Mouse (Mus musculus): ENCODE results near the gene Plbd1. TPM values are rescaled to one million over a fixed set of nuclear protein-coding genes. Genes with fewer than 3 reads are reported as not detected.

Gene Plbd1
- polyA plus RNA-seq, 1 experiment from 2014 or later, result 0.43 TPM

DNA sequence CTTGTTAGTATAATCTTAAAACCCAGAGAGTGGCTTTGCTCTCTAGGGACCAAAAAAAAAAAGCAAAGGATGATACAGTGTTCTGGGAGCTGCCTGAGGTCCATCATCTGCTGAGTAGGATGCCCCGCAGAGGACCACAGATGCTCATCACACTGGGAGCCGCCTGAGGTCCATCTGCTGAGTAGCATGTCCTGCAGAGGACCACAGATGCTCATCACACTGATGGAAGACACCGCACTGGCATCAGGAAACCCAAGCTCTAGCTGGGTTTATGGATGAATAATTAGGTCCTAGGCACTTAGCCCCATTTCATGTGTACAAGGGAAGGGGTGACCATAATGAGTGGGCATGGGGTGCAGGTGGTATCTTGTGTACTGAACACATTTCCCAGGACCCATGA lies 47.6 kb downstream of the Plbd1 start:
- Histone ChIP-seq H3K36me3 (ENCODE audit: control insufficient read depth, insufficient read depth, low read length) (peaks cover 17% of the 10 kb centered on the region), H3K9ac (ENCODE audit: low read length) (no peak overlapping the region), H3K4me2 (ENCODE audit: low read length) (no peak overlapping the region), H3K4me1 (ENCODE audit: control insufficient read depth, insufficient read depth, low read length) (no peaks in the 10 kb centered on the region), H3K27me3 (replicated peaks; ENCODE audit: control insufficient read depth, insufficient read depth, low read length) (no peaks in the 10 kb centered on the region), H3K4me3 (ENCODE audit: low read depth, low read length) (no peak overlapping the region), H3K9me3 (replicated peaks; ENCODE audit: control insufficient read depth, low read length) (no peaks in the 10 kb centered on the region), H3K27ac (ENCODE audit: low read depth, low read length) (no peak overlapping the region)
- 90% methylated on average over 3 of the region's 3 CpGs for WGBS
- DNase-seq (ENCODE audit: low spot score) (no peak), ATAC-seq (no peak)

DNA sequence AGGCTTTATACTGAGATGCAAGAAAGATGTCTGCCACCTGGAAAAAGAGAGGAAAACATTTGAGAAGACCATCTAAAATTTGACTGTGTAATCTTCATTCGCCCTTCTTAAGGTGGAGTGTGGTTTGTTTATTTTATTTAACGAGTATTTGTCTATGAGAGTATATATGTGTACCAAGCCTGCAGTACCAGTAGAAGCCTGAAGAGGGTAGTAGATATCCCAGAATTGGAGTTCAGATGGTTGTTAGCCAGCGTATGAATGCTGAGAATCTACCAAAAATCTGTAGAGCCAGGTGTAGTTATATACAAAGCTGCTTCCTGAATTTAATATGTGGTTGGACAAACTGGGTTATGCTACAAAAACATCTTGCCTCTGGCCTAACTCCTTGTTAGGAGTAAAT lies 49.4 kb downstream of the Plbd1 start:
- Histone ChIP-seq H3K9ac (ENCODE audit: low read length) (no peak overlapping the region), H3K4me3 (ENCODE audit: low read depth, low read length) (no peak overlapping the region), H3K4me1 (ENCODE audit: control insufficient read depth, insufficient read depth, low read length) (no peaks in the 10 kb centered on the region), H3K27me3 (replicated peaks; ENCODE audit: control insufficient read depth, insufficient read depth, low read length) (no peaks in the 10 kb centered on the region), H3K4me2 (ENCODE audit: low read length) (no peak overlapping the region), H3K9me3 (replicated peaks; ENCODE audit: control insufficient read depth, low read length) (no peaks in the 10 kb centered on the region), H3K27ac (ENCODE audit: low read depth, low read length) (no peak overlapping the region), H3K36me3 (ENCODE audit: control insufficient read depth, insufficient read depth, low read length) (peaks cover 33% of the 10 kb centered on the region)
- 97% methylated on average over 3 of the region's 3 CpGs for WGBS
- DNase-seq (ENCODE audit: low spot score), result no peak
- no peak for ATAC-seq

DNA sequence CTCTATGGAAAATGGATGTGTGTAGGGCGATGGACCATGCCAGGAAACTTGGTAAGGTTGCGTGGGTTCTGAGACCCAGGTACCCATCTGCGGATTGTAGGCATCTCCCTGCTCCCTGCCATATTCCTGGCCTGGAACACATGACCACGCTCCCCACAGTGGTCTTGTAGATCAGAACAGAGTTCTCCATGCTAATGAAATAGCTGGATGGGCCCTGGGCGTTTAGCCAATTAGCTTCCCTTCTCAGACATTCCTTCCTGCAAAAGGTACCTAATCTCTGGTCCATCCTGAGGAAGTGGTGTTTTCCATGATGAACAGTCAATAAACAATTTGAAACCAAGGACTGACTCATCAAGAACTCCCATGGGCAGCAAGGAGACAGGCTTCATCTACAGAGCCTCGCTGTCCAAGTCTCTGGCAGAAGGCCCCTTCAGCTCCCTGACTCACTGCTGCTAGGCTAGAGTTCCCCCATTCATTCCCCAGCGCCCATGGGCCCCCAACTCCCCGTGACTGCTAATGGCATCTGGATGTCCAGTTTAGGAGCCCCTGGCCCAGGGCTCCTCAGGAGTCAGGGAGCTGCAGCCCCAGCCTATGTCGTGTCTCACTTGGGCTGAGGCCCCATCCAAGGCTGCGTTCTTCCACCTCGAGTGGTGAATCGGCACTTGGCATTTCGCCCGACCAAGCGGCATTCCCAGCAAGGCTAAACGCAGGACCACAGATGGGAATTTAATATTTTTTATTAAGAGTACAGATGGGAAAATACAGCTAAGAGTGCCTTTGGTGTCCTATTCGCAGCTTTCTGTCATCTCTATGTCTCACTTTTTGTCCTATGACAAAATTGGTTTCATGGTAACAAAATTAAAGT lies 50.1 kb downstream of the Plbd1 start:
- ATAC-seq (no peak), DNase-seq (ENCODE audit: low spot score) (no peak)
- Histone ChIP-seq H3K4me1 (ENCODE audit: control insufficient read depth, insufficient read depth, low read length) (no peaks in the 10 kb centered on the region), H3K36me3 (ENCODE audit: control insufficient read depth, insufficient read depth, low read length) (peaks cover 39% of the 10 kb centered on the region), H3K9me3 (replicated peaks; ENCODE audit: control insufficient read depth, low read length) (no peaks in the 10 kb centered on the region), H3K4me3 (ENCODE audit: low read depth, low read length) (no peak overlapping the region), H3K27me3 (replicated peaks; ENCODE audit: control insufficient read depth, insufficient read depth, low read length) (no peaks in the 10 kb centered on the region), H3K9ac (ENCODE audit: low read length) (no peak overlapping the region), H3K27ac (ENCODE audit: low read depth, low read length) (no peak overlapping the region), H3K4me2 (ENCODE audit: low read length) (no peak overlapping the region)
- 96% methylated on average over 17 of the region's 17 CpGs for WGBS

DNA sequence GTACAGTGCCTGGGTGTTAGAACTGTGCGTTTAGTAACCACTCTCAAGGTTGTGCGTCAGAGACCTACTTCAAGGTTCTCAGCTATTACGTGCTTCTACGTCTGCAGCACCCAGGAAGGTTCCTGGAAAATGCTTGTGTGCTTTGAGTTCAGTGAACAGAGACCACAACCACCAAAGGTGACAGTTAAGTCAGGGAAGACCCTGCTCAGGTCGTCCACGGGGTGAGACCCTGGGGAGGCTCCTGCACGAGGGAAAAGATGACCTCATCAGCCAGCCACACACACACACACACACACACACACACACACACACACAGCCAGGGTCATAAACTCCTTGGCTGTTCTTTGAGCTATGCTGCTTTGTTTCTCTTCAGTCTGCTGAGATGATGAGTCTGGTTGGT lies 59.1 kb downstream of the Plbd1 start:
- 86% methylated on average over 7 of the region's 7 CpGs for WGBS
- H3K27me3 ChIP-seq (replicated peaks; ENCODE audit: control insufficient read depth, insufficient read depth, low read length), result no peaks in the 10 kb centered on the region
- no peak overlapping the region for H3K27ac ChIP-seq (ENCODE audit: low read depth, low read length)
- H3K9me3 ChIP-seq (replicated peaks; ENCODE audit: control insufficient read depth, low read length), result no peaks in the 10 kb centered on the region
- no peak overlapping the region for H3K4me3 ChIP-seq (ENCODE audit: low read depth, low read length)
- ATAC-seq (no peak), DNase-seq (ENCODE audit: low spot score) (no peak)
- no peaks in the 10 kb centered on the region for H3K4me1 ChIP-seq (ENCODE audit: control insufficient read depth, insufficient read depth, low read length)
- H3K9ac ChIP-seq (ENCODE audit: low read length), result no peak overlapping the region
- H3K36me3 ChIP-seq (ENCODE audit: control insufficient read depth, insufficient read depth, low read length), result peaks cover 85% of the 10 kb centered on the region
- no peak overlapping the region for H3K4me2 ChIP-seq (ENCODE audit: low read length)

DNA sequence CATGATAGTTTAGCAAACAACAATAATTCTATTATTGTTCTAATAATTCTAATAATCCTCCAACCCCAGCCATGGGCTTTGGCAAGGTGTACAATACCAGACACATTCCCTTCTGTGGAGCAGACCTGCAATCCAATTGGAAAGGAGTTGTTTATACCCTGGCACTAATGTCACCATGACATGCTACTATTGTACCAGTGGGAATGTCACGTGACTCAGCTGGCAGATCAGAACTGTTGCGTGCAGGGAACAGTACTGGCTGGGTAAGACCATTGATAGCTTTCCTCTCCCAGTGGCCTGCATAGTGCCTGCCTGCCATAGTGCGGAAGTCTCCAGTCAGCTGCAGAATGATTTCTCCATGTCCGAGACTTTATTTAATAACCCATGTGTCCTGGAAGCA lies 67.2 kb downstream of the Plbd1 start:
- no peaks in the 10 kb centered on the region for H3K4me1 ChIP-seq (ENCODE audit: control insufficient read depth, insufficient read depth, low read length)
- DNase-seq (ENCODE audit: low spot score) (no peak), ATAC-seq (no peak)
- H3K4me3 ChIP-seq (ENCODE audit: low read depth, low read length), result no peak overlapping the region
- H3K27me3 ChIP-seq (replicated peaks; ENCODE audit: control insufficient read depth, insufficient read depth, low read length), result no peaks in the 10 kb centered on the region
- no peak overlapping the region for H3K4me2 ChIP-seq (ENCODE audit: low read length)
- H3K9me3 ChIP-seq (replicated peaks; ENCODE audit: control insufficient read depth, low read length), result no peaks in the 10 kb centered on the region
- no peak overlapping the region for H3K9ac ChIP-seq (ENCODE audit: low read length)
- peaks cover 75% of the 10 kb centered on the region for H3K36me3 ChIP-seq (ENCODE audit: control insufficient read depth, insufficient read depth, low read length)
- no peak overlapping the region for H3K27ac ChIP-seq (ENCODE audit: low read depth, low read length)
- 90% methylated on average over 4 of the region's 4 CpGs for WGBS

DNA sequence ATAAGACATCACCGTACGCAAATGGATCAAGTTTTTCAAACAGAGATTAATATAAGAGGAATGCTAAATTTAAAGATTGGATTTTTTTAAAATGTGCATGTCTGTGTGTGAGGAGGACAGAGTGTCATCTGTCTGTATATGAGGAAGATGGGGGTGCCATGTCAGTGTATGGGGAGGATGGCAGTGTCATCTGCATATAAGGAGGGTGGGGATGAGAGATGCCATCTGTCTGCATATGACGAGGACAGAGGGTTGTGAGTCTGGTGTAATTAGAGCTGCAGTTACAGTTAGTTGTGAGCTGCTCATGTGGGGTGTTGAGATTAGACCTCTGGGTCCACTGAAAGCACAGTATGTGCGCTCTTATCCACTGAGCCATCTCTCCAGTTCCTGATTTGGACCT lies 71.0 kb downstream of the Plbd1 start:
- no peak overlapping the region for H3K4me3 ChIP-seq (ENCODE audit: low read depth, low read length)
- no peak overlapping the region for H3K27ac ChIP-seq (ENCODE audit: low read depth, low read length)
- peaks cover 76% of the 10 kb centered on the region for H3K36me3 ChIP-seq (ENCODE audit: control insufficient read depth, insufficient read depth, low read length)
- no peak overlapping the region for H3K4me2 ChIP-seq (ENCODE audit: low read length)
- no peaks in the 10 kb centered on the region for H3K27me3 ChIP-seq (replicated peaks; ENCODE audit: control insufficient read depth, insufficient read depth, low read length)
- no peaks in the 10 kb centered on the region for H3K9me3 ChIP-seq (replicated peaks; ENCODE audit: control insufficient read depth, low read length)
- WGBS, result 91% methylated on average over 4 of the region's 4 CpGs
- H3K9ac ChIP-seq (ENCODE audit: low read length), result no peak overlapping the region
- DNase-seq (ENCODE audit: low spot score) (peak; percentile 10), ATAC-seq (peak; percentile 58; the same call in 1 of the 2 replicates)
- H3K4me1 ChIP-seq (ENCODE audit: control insufficient read depth, insufficient read depth, low read length), result no peaks in the 10 kb centered on the region

DNA sequence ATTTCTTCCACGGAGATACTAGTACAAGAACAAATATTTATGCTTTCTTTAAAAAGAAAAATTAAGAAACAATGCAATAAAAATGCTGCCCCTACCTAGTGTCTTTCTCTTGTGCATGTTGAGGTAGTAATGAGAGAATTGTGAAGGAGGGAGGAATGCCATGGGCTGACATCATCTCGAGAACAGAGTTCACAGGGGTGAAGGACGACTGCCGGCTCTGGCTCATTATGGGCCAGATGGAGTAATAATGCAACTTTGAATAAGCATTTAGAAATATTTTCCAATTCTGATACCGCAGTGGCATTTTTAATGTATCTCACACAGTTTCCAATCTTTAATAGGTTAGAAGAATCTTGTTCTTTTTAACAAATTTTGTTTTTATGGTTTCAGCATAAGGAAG lies 95.7 kb downstream of the Plbd1 start:
- Histone ChIP-seq H3K27me3 (replicated peaks; ENCODE audit: control insufficient read depth, insufficient read depth, low read length) (no peaks in the 10 kb centered on the region), H3K4me3 (ENCODE audit: low read depth, low read length) (no peak overlapping the region), H3K27ac (ENCODE audit: low read depth, low read length) (no peak overlapping the region), H3K36me3 (ENCODE audit: control insufficient read depth, insufficient read depth, low read length) (peaks cover 74% of the 10 kb centered on the region), H3K9me3 (replicated peaks; ENCODE audit: control insufficient read depth, low read length) (peaks cover 9% of the 10 kb centered on the region; the same call in 1 of the 2 replicates), H3K4me2 (ENCODE audit: low read length) (no peak overlapping the region), H3K9ac (ENCODE audit: low read length) (no peak overlapping the region), H3K4me1 (ENCODE audit: control insufficient read depth, insufficient read depth, low read length) (no peaks in the 10 kb centered on the region)
- DNase-seq (ENCODE audit: low spot score), result no peak
- no peak for ATAC-seq
- 88% methylated on average over 5 of the region's 5 CpGs for WGBS

Other genes starting within 250 kb of the Plbd1 start
- not detected in 2 replicates for gene E330021D16Rik, start 246.4 kb downstream of the Plbd1 start, polyA plus RNA-seq (2014; fragmentation: Nextera tagmentation; extraction: Ambion mirVana)
- 27.1 and 42.0 TPM in 2 replicates for gene Atf7ip, start 155.8 kb downstream of the Plbd1 start, polyA plus RNA-seq (2014; fragmentation: Nextera tagmentation; extraction: Ambion mirVana)
- 0.12 and 0.18 TPM in 2 replicates for gene Gucy2c, start 119.8 kb upstream of the Plbd1 start, polyA plus RNA-seq (2014; fragmentation: Nextera tagmentation; extraction: Ambion mirVana)
- 0.61 and 1.5 TPM in 2 replicates for gene Hist4h4, start 142.5 kb upstream of the Plbd1 start, polyA plus RNA-seq (2014; fragmentation: Nextera tagmentation; extraction: Ambion mirVana)
- gene H2afj, start 146.3 kb upstream of the Plbd1 start, polyA plus RNA-seq (2014; fragmentation: Nextera tagmentation; extraction: Ambion mirVana), result 97.3 and 108 TPM in 2 replicates
- gene BC049715, start 165.7 kb upstream of the Plbd1 start, polyA plus RNA-seq (2014; fragmentation: Nextera tagmentation; extraction: Ambion mirVana), result 0.86 and 1.2 TPM in 2 replicates
- gene Wbp11, start 166.3 kb upstream of the Plbd1 start, polyA plus RNA-seq (2014; fragmentation: Nextera tagmentation; extraction: Ambion mirVana), result 65.3 and 76.5 TPM in 2 replicates
- 1.1 and 1.5 TPM in 2 replicates for gene Smco3, start 173.5 kb upstream of the Plbd1 start, polyA plus RNA-seq (2014; fragmentation: Nextera tagmentation; extraction: Ambion mirVana)
- gene Art4, start 195.8 kb upstream of the Plbd1 start, polyA plus RNA-seq (2014; fragmentation: Nextera tagmentation; extraction: Ambion mirVana), result 0.14 TPM in 1 of 2 replicates, not detected in the other
- 5.0 and 9.4 TPM in 2 replicates for gene Mgp, start 213.9 kb upstream of the Plbd1 start, polyA plus RNA-seq (2014; fragmentation: Nextera tagmentation; extraction: Ambion mirVana)